Mouse (Mus musculus): Measurements from ENCODE around the gene Gm13199.

DNA sequence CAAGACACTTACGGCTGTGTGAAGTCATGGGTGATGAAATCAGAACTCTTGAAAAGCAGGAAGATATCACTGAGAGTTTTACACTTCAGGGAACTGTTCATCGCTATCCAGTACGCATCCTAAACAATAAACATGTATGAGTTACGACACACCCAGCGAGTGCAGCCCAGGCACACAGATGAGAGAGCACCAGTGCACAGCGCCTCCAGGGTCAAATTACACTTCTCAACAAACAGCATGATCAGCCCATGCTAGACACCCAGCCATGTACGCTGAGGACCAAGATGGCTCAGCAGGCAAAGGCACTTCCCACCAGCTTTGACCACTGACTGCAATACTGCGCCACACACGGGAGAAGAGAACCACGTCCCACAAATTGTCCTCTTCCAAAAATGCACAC, 41.5 kb downstream of the Gm13199 start:
- TF ChIP-seq POLR2A (IDR thresholded peaks at IDR 0.05; ENCODE audit: insufficient read depth, low read depth, low read length) (no peak), CTCF (IDR thresholded peaks at IDR 0.05; ENCODE audit: insufficient read depth, low read depth, low read length) (no peak)
